Mouse (Mus musculus) left cerebral cortex, postnatal 4 days (tissue): Measurements from ENCODE around the gene Mgst2. TPM values are rescaled to one million over a fixed set of nuclear protein-coding genes. Genes with fewer than 3 reads are reported as not detected.

Experiments used
- DNase-seq: peaks from one replicate; pipeline ENCODE4 v3.0.0-alpha.2; 2022
- intact Hi-C: fragments of 180-260 bp; cut with DNase I; formaldehyde crosslinking; loops from one replicate; pipeline ENCODE4 v1.15.1; 2025
- total RNA-seq, 2 experiments: library from RNA; stranded (reverse); gene quantifications; 2 replicates each; pipeline ENCODE4 v1.2.3; 2021

The Mgst2 gene
- total RNA-seq, 2 experiments from 2014 or later = 1.1 to 1.5 TPM

DNA sequence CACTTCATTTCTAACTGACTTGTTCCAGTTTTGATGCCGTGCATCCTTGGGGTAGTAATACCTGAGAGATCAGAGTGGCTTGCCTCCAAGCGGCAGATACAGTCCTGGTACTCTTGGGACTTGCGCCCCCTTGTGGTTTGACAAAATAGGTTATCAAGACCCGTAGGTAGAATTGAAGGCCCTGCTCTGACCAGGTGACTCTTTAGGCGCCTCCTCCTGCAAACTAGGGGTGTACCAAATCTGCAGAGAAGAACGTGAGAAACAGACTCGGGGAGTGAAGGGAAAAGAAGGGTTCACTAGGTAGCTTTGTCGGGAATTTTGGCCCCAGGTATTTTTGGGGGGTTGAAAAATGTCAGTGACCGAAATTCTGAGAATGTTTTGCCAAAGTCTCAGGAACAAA is 7.9 kb upstream of the Mgst2 start:
- intact Hi-C loops = loop anchor here (5.0 to 10.0 kb wide), 2 partner anchors 363 to 590 kb away; no protein-coding TSS in a partner anchor
- DNase-seq = peak; percentile 86

GRCm38 (mm10) chr3:51652701-51653100 is 7.5 kb upstream of the Mgst2 start:
- intact Hi-C loops = loop anchor here (5.0 to 10.0 kb wide), 2 partner anchors 362 to 590 kb away; no protein-coding TSS in a partner anchor
- peak; percentile 32 for DNase-seq

- intact Hi-C loops = loop anchor here (5.0 to 10.0 kb wide), 2 partner anchors 360 to 588 kb away; no protein-coding TSS in a partner anchor
Observed at GRCm38 (mm10) chr3:51654303-51655055, 5.7 kb upstream of the Mgst2 start.

GRCm38 (mm10) chr3:51659415-51659814 is 745 bp upstream of the Mgst2 start:
- intact Hi-C loops = loop anchor here (10.0 kb wide), 1 partner anchor 355 kb away; no protein-coding TSS in a partner anchor
- DNase-seq = no peak

More at GRCm38 (mm10) chr3:51654303-51655055, 5.7 kb upstream of the Mgst2 start:
- no peak for DNase-seq

DNA sequence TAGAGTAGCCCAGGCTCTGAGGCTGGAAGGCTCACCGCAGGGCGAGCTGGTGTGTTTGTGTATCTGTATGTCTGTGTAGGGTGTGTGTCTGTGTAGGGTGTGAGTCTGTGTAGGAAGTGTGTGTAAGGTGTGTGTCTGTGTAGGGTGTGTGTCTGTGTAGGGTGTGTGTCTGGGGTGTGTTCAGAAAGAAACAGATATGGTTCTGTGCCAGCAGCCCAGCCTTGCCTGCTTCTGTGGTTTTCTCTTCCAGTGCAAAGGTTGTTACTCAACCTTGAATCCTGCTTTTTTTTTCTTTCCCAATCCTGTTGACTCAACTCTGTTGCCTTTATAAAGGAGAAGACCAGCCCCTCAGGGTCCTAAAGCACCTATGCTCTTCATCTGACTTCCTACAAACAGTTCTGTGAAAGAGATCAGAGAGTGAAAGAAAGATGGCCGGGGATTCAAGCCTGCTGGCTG is 689 bp downstream of the Mgst2 start:
- no peak for DNase-seq
- intact Hi-C loops = no loop called here

GRCm38 (mm10) chr3:51661376-51661775 is 1.2 kb downstream of the Mgst2 start:
- DNase-seq = no peak
- intact Hi-C loops = no loop called here

- no peak for DNase-seq
- intact Hi-C loops = no loop called here
Observed at GRCm38 (mm10) chr3:51661880-51662550, 1.9 kb downstream of the Mgst2 start.

- no peak for DNase-seq
- intact Hi-C loops = no loop called here
Observed at GRCm38 (mm10) chr3:51662557-51662956, 2.4 kb downstream of the Mgst2 start.

DNA sequence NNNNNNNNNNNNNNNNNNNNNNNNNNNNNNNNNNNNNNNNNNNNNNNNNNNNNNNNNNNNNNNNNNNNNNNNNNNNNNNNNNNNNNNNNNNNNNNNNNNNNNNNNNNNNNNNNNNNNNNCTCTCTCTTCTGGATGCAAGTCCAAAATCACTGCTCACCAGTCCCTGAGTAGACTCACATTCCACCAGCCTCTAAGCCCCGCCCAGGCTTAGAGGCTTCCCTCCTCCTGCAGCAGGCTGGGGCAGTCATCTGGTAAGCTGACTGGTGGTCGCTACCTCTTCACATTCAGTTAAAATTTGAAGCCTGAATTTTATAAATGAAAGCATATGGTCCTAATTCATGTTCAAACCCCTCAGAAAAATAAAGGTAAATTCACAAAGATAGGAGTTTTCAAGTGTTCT is 8.4 kb downstream of the Mgst2 start:
- no peak for DNase-seq
- intact Hi-C loops = no loop called here

DNA sequence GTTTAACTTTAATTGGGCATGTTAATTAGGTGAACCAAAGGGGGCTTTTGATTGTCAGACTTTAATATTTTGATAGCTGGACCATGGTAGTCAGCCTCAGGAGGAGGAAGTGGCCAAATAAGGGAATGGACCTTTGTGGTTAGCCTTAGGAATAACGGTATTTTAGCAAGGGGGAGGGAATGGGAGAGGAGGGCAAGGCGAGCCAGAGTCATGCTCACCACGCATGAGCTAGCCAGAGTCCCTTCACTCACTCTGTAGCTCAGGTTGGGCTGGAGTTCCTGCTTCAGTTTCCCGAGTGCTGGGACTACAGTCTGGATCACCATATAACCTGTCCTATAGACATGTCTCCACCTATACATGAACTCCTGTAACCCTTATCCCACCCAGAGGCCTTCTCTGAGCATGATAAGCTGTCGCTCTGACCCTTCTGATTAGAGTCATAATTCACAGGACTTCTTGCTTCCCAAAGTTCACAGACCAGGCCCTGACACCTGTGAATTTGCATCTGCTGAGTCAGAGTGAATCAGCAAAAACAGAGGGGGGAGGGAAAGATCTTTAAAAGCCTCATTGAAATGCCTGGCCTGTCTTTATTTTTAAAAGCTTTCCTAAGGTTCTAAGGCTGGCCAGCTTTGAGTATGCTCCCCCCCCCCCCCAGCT is 10.4 kb downstream of the Mgst2 start:
- intact Hi-C loops = no loop called here
- no peak for DNase-seq

GRCm38 (mm10) chr3:51671071-51671469 is 10.9 kb downstream of the Mgst2 start:
- intact Hi-C loops = no loop called here
- DNase-seq = no peak

DNA sequence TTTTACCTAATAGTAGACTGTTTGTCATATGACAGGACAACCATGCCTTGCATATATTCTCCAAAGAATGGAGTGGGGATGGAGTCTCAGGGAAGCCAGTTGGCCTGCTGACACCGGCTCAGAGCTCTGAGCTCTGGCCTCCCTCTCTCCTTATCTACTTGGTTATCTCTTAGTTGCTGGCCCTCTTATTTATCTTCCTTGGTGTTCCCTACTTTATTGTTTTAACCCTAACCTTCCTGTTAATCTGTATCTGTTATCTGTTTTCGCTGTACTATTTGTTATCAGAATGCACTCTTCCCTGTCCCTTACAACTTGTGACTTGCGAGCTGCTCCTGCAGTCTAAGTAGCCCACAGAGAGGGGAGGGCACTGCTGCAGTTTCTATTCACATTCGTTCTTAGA is 12.5 kb downstream of the Mgst2 start:
- intact Hi-C loops = no loop called here
- DNase-seq = no peak

DNA sequence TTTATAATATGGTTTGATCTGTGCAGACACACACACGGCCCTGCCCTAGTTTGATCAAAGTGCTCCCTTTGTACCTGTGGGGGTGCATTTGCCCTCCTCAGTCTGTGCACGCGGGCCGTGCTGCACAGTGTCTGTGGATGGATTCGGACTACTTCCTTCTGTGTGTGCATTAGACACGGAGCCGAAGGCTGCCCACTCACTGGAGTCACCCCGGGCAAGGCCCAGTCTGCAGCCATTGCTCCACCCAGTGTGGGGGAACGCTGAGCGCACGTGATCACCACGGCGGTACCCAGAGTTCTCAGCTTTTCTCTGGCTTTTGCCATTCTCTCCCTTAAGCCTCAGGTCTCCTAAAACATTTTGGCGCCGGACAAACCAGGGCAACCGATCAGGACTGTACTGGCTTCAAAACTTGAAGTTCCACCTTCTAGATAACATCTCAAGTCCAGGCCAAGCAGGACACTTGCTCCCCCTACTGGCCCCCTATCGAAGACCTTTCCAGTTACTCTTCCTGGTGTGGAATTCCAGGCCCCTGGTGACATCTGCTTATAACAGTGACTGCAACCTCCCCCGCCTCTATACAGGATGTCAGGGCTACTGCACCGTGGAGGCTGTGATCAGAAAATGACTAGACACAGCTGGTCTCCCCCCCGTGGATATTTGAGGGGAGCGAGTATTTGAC is 13.4 kb downstream of the Mgst2 start:
- DNase-seq = peak; percentile 40
- intact Hi-C loops = no loop called here

DNA sequence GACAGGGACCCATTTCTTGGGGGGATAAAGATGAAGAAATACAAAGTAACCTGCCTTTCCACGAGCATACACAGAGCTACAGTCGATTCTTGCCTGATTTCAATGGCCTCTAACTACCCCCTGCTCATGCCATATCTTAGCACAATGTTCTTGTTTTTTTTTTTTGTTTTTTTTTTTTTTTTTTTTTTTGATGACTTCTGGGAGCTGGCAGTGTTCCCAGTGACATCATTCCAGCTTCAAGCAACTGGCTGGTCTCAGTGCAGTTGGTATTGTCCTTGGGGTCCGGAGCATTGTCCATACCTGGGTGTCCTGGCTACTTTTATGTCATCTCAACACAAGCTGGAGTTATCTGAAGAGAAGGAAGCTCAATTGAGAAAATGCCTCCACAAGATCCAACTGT is 14.8 kb downstream of the Mgst2 start:
- intact Hi-C loops = no loop called here

DNA sequence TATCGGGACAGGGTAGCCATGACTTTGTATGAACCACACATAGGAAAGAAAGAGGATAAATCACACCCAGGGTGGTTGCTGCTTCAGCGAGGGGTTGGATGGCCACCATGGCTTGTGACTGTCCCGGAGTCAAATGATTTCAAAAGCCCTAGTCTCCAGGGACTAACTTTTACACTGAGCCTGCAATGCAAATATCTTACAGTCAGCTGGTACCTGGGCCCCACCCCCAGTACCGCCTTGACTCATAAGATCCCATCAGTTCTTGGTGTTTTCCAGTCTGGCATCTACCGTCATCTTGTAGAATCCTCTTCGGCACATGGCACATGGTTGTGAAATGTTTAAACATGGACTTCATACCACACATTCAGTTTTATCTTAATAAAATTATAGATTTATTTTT is 25.4 kb downstream of the Mgst2 start:
- intact Hi-C loops = no loop called here
- no peak for DNase-seq

More for the DNA sequence above, 14.8 kb downstream of the Mgst2 start:
- no peak for DNase-seq

- intact Hi-C loops = no loop called here
- no peak for DNase-seq
Observed at GRCm38 (mm10) chr3:51686316-51686715, 26.2 kb downstream of the Mgst2 start.

DNA sequence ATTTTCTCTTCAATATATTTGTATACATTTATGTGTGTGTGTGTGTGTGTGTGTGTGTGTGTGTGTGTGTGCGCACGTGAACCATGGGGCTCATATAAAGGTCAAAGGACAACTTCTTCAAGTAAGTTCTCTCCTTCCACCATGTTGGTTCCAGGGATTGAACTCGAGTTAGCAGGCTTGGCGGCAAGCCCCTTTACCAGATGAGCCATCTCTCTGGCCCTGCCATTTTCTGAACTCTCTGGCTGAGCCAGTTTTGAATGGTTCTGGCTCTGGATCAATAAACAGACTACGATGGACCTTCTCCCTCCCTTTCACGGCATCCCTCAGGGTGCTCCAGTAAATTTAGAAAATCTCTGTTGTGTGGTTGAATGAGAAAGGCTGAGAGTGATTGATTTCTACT is 26.6 kb downstream of the Mgst2 start:
- intact Hi-C loops = no loop called here
- no peak for DNase-seq

DNA sequence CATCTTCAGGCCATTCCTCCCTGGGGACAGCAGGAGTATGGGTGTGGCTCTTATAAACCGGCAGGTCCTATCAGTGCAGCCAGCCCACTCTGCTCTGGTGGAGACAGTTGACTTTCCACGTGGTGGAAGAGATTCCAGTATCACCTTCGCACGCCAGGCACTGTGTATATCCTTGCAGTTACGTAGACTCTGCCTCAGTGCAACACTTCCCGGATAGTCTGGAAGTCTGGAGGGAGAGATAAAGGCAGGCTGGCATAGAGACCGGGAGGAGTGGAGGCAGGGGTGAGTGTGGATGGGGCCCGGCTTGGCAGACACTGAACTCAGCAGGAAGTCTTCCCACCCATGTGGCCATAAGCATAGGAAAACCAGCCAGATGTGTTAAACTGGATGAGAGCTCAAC is 28.6 kb downstream of the Mgst2 start:
- DNase-seq = no peak
- intact Hi-C loops = no loop called here

DNA sequence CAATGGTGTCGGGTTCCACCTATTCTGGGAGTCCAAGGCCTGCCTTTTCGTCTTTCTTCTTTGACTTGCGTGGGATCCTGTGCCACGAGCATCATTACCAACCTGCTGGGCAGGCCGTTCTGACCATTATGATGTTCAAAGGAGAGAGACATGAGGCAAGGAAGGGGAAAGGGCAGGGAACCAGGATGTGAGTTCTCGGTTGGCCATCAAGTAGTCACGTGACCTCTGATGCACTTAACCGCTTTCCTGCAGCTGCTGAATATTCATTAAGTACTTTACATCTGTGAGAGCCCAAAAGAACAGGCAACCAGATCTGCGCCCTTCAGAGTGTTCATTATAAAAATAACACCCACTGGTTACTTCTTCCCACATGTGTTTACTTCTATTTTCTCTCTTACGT is 33.0 kb downstream of the Mgst2 start:
- DNase-seq = no peak
- intact Hi-C loops = no loop called here

- DNase-seq = no peak
- intact Hi-C loops = no loop called here
Observed at GRCm38 (mm10) chr3:51694576-51694975, 34.4 kb downstream of the Mgst2 start.

DNA sequence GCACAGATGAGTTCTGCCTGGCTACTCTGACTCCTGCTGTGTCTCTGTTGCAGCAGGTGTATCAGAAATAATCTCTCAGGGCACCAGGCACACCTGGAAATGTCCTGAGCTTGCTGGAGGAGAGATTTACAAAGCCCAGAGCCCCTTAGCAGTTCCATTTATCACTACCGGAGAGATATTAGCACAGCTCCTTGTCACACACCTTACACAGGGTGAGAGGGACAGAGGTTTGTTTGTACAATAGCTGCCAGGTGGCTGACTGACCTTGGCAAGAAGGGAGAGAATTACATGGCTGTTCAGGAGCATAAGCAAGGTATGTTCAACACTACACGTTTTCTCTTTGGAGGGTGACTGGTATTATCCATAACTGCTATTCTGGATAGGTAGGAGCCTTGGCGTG is 35.6 kb downstream of the Mgst2 start:
- DNase-seq = no peak
- intact Hi-C loops = no loop called here
